Mouse (Mus musculus) E14TG2a.4 (cell line): Measurements from ENCODE around the gene Oscp1.

Experiments
- H3K27me3 ChIP-seq: 2 replicates; pipeline ENCODE4 v1.6.1; 2014; ENCODE audit warnings: low read length, control low read depth; ENCODE audit not compliant: insufficient read depth
- H3K36me3 ChIP-seq: 2 replicates; pipeline ENCODE4 v1.6.1; 2014; ENCODE audit warnings: low read length, control low read depth; ENCODE audit not compliant: insufficient read depth
- H3K4me1 ChIP-seq: replicated peaks from 2 replicates; pipeline ENCODE4 v1.6.1; 2014; ENCODE audit warnings: low read depth, low read length, control low read depth
- H3K4me3 ChIP-seq: replicated peaks from 2 replicates; pipeline ENCODE4 v1.5.1; 2014; ENCODE audit warnings: mild to moderate bottlenecking, low read length
- H3K9me3 ChIP-seq: 2 replicates; pipeline ENCODE4 v1.6.1; 2014; ENCODE audit warnings: low read length, control low read depth
- CTCF ChIP-seq: conservative IDR thresholded peaks from 2 replicates; pipeline ENCODE4 v1.5.1; 2014; ENCODE audit warnings: low read length
- NANOG ChIP-seq: IDR thresholded peaks from 2 replicates; pipeline ENCODE4 v1.6.1; 2014; ENCODE audit warnings: borderline replicate concordance, low read length, mixed read lengths
- POU5F1 ChIP-seq: IDR thresholded peaks from 2 replicates; pipeline ENCODE4 v1.6.1; 2014; ENCODE audit warnings: low read length, borderline replicate concordance

The Oscp1 gene

GRCm38 (mm10) chr4:126120506-126120905 is 62.1 kb downstream of the Oscp1 start:
- Histone ChIP-seq H3K36me3 (peaks cover 63% of the 10 kb centered on the region), H3K27me3 (no peaks in the 10 kb centered on the region), H3K9me3 (no peaks in the 10 kb centered on the region), H3K4me3 (no peak overlapping the region), H3K4me1 (peaks cover 26% of the 10 kb centered on the region)
- TF ChIP-seq CTCF (no peak), POU5F1 (no peak), NANOG (no peak)

DNA sequence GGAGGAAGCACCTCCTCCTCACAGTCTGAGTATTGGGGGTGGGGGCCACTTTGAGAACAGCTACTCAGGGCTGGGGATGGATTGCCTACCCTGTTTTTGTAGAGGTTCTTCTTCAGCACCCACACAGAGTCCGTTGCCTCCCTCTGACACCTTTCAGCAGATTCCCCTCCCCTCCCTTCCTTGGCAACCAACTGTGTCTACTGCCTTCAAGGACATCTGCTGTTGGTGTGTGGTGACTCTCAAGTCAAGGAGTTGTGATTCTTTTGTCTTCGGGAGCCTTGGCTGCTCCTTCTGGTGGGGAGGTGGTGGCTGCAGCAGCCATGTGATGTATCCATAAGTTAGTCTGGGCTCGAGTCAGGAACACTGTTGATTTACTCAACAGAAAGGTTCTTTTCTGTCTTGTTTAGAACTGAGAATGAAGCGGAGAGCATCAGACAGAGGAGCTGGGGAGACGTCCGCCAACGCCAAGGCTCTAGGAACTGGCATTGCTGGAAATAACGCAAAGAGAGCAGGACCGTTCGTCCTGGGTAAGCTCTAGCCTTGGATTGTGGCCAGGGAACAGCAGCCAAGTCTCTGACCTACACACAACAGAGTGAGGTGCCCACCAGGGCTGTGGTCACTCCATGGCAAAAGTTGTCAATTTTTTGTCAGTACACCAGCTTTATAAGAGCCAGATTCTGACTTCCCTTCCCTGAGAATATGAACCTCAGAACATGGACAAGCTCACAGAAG is 65.1 kb downstream of the Oscp1 start:
- Histone ChIP-seq H3K4me3 (no peak overlapping the region), H3K27me3 (no peaks in the 10 kb centered on the region), H3K36me3 (peaks cover 69% of the 10 kb centered on the region), H3K4me1 (peaks cover 8% of the 10 kb centered on the region), H3K9me3 (no peaks in the 10 kb centered on the region)
- TF ChIP-seq POU5F1 (no peak), CTCF (no peak), NANOG (no peak)

- peaks cover 99% of the 10 kb centered on the region for H3K36me3 ChIP-seq
- no peak for TF ChIP-seq NANOG
- no peak for TF ChIP-seq POU5F1
- TF ChIP-seq CTCF = no peak
These were observed 72.1 kb downstream of the Oscp1 start for GRCm38 (mm10) chr4:126130502-126130901.

DNA sequence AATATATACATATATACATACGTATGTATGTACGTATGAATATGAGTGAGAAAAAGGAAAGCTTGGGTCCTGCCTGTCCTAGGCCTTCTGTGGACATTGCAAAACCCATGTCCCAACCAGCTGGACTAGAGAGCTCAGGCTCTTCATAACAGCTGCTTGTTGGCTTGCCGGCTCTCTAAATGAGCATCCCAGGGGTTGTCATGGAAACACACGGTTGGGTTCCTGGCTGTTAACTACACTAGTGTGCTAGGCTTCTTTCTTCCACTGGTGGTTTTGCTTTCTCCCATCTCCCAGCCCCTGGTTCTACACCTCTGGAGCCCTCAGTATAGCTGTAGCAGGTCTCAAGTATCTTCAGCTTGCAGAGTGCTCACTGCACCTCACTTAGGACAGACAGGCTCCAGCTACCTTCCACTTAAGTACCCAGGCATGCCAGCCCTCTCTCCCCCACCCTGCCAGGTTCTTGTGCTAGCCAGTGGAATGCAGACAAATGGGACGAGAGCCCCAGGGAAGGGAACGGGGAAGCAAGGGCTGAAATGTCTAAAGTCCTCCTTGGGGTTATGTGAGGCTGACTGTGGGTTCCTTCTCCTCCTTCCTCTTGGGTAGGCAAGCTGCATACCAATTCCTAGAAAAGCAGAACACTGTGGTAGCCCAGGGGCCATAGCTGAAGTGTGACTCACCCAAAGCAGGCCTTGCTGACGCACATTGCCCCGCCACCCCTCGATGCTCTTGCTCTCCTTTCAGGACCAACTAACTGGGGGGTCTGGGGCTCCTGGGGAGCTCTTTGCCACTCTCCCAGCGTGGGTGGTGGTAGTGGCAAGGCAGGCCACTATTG is 73.1 kb downstream of the Oscp1 start:
- H3K27me3 ChIP-seq = no peaks in the 10 kb centered on the region
- H3K9me3 ChIP-seq = no peaks in the 10 kb centered on the region
- peaks cover 98% of the 10 kb centered on the region for H3K36me3 ChIP-seq
- H3K4me1 ChIP-seq = peaks cover 40% of the 10 kb centered on the region
- H3K4me3 ChIP-seq = no peak overlapping the region
- no peak for TF ChIP-seq NANOG
- no peak for TF ChIP-seq CTCF
- no peak for TF ChIP-seq POU5F1

More at GRCm38 (mm10) chr4:126130502-126130901, 72.1 kb downstream of the Oscp1 start:
- Histone ChIP-seq H3K4me1 (peaks cover 36% of the 10 kb centered on the region), H3K27me3 (no peaks in the 10 kb centered on the region), H3K9me3 (no peaks in the 10 kb centered on the region), H3K4me3 (no peak overlapping the region)

DNA sequence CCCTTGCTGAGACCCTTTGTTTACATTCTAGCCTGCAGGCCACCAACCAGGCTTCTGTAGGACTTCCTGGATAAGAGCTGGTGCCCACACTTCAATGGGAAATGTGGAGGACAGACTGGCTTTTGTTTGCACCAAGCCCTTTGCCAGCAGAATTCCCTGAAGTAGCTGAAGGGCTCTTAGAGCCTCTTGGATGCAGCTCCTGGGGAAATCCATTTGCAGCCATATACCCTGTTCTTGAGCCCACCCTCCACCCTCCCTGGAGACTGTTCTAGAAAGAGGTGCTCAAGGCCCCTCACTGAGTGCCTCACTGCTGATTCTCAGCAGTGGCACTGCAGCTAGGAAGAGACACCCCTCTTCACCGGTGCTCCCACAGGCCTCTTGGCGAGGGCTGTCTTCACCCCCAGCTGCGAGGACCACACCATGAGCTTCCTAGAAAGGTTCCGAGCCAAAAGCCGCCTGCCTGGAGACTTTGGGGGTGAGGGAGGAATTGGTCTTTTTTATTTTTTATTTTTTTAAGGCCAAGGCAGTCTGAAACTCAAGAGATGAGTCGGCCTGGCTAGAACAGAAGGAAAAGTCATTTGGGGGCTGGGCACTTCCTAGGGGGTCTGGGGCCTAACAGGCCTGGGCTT is 74.4 kb downstream of the Oscp1 start:
- H3K9me3 ChIP-seq = no peaks in the 10 kb centered on the region
- H3K4me1 ChIP-seq = peaks cover 49% of the 10 kb centered on the region
- TF ChIP-seq NANOG = no peak
- TF ChIP-seq POU5F1 = no peak
- no peak for TF ChIP-seq CTCF
- peaks cover 96% of the 10 kb centered on the region for H3K36me3 ChIP-seq
- no peak overlapping the region for H3K4me3 ChIP-seq
- H3K27me3 ChIP-seq = no peaks in the 10 kb centered on the region

GRCm38 (mm10) chr4:126134236-126134635 is 75.9 kb downstream of the Oscp1 start:
- Histone ChIP-seq H3K27me3 (no peaks in the 10 kb centered on the region), H3K9me3 (no peaks in the 10 kb centered on the region), H3K4me1 (peaks cover 59% of the 10 kb centered on the region), H3K4me3 (no peak overlapping the region), H3K36me3 (peaks cover 96% of the 10 kb centered on the region)
- TF ChIP-seq POU5F1 = no peak
- TF ChIP-seq NANOG = no peak
- TF ChIP-seq CTCF = no peak

DNA sequence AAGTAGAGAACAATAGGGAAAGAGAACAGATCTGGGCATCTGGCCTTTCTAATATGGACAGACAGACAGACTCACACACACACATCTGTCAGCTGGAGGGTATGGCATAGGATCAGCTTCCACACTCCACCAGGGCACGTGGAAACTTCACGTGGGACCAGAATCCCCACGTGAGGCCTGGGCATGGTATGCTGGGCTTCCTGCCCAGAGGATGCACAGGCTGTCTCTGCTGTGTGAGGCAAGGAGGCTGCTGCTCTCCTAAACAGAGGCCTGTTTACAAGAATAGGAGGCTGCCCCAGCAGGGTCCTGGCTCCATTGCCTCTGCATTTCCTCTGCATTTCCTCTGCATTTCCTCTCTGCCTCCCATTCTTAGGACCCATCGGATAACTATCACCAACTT is 76.3 kb downstream of the Oscp1 start:
- H3K36me3 ChIP-seq = peaks cover 96% of the 10 kb centered on the region
- H3K9me3 ChIP-seq = no peaks in the 10 kb centered on the region
- no peak overlapping the region for H3K4me3 ChIP-seq
- H3K27me3 ChIP-seq = no peaks in the 10 kb centered on the region
- TF ChIP-seq NANOG (no peak), CTCF (no peak), POU5F1 (no peak)
- H3K4me1 ChIP-seq = peaks cover 59% of the 10 kb centered on the region

- H3K4me3 ChIP-seq = no peak overlapping the region
- TF ChIP-seq CTCF = no peak
- no peak for TF ChIP-seq POU5F1
- no peak for TF ChIP-seq NANOG
- no peaks in the 10 kb centered on the region for H3K9me3 ChIP-seq
- no peaks in the 10 kb centered on the region for H3K27me3 ChIP-seq
- peaks cover 83% of the 10 kb centered on the region for H3K36me3 ChIP-seq
- peaks cover 52% of the 10 kb centered on the region for H3K4me1 ChIP-seq
These were observed 79.4 kb downstream of the Oscp1 start for GRCm38 (mm10) chr4:126137773-126138172.

DNA sequence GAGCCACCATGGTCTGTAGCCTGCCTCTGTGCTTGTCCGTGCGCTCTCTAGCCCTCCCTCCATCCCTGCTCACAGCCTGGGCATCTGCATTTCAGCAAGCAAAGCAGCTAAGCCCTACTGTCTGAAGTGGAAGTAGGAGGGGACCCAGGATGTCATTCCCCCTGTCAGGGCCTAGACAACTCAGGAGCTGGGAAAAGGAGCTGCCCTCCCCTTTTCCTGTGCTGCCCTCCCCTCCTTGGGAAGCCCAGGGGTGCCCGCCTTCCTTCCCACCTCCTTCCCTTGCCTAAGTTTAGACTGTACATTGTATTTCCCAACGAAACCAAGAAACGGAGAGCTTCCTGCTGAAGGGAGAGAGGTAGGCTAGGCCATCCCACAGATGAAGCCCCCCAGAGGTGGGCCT is 82.7 kb downstream of the Oscp1 start:
- H3K9me3 ChIP-seq = no peaks in the 10 kb centered on the region
- H3K4me1 ChIP-seq = peaks cover 36% of the 10 kb centered on the region
- H3K36me3 ChIP-seq = peaks cover 51% of the 10 kb centered on the region
- H3K27me3 ChIP-seq = no peaks in the 10 kb centered on the region
- TF ChIP-seq POU5F1 = no peak
- TF ChIP-seq CTCF = no peak
- no peak for TF ChIP-seq NANOG
- H3K4me3 ChIP-seq = no peak overlapping the region
